Mouse (Mus musculus) myocyte (in vitro differentiated cells): ENCODE measurements around the gene Rab1a.

Experiments used
- POLR2A ChIP-seq: IDR thresholded peaks from one replicate; pipeline ENCODE4 v1.6.1; 2011; ENCODE audit warnings: low read depth, mild to moderate bottlenecking, control low read depth, moderate library complexity; ENCODE audit not compliant: insufficient read length
- POLR2AphosphoS2 ChIP-seq: IDR thresholded peaks from one replicate; pipeline ENCODE4 v1.6.1; 2011; ENCODE audit warnings: low read depth, control low read depth; ENCODE audit not compliant: insufficient read length
- TCF12 ChIP-seq: IDR thresholded peaks from one replicate; pipeline ENCODE4 v1.6.1; 2011; ENCODE audit warnings: mild to moderate bottlenecking, control low read depth; ENCODE audit not compliant: poor library complexity, insufficient read depth, severe bottlenecking

- TF ChIP-seq POLR2A (no peak), POLR2AphosphoS2 (no peak), TCF12 (no peak)
Measured at GRCm38 (mm10) chr11:20243214-20243913, 42.1 kb downstream of the Rab1a start.
